Mouse (Mus musculus): ENCODE data around the gene Slf2. TPM values are rescaled to one million over a fixed set of nuclear protein-coding genes. Genes with fewer than 3 reads are reported as not detected.

Slf2 gene
- 5.7 and 7.7 TPM in 2 replicates for polyA plus RNA-seq (2011; ENCODE audit: insufficient read depth, insufficient read length, low replicate concordance, missing spikeins)

- peak within 1 kb of the TSS; percentile 75 for H3K27ac ChIP-seq (ENCODE audit: control insufficient read depth, insufficient read depth, low read depth, low read length, poor library complexity)
- TF ChIP-seq POLR2A (IDR thresholded peaks at IDR 0.05; ENCODE audit: borderline replicate concordance, control insufficient read depth, low read depth, low read length) (peak; percentile 54; the same call in 1 of the 2 replicates), CTCF (IDR thresholded peaks at IDR 0.05; ENCODE audit: control insufficient read depth, insufficient read depth, low read length) (no peak)
- WGBS = under 1% methylated on average over 55 of the region's 55 CpGs
Observed at GRCm38 (mm10) chr19:44930744-44931453, at the start of gene Slf2. Gene Slf2 (plus strand): TSS chr19:44931151.

GRCm38 (mm10) chr19:44882552-44883024 is 48.4 kb upstream of the Slf2 start:
- no peak overlapping the region for H3K4me3 ChIP-seq (replicated peaks; ENCODE audit: control insufficient read depth, low read depth, low read length)
- TF ChIP-seq CTCF (IDR thresholded peaks at IDR 0.05; ENCODE audit: control insufficient read depth, insufficient read depth, low read length) (no peak), POLR2A (IDR thresholded peaks at IDR 0.05; ENCODE audit: borderline replicate concordance, control insufficient read depth, low read depth, low read length) (no peak)
- no peak overlapping the region for H3K27ac ChIP-seq (ENCODE audit: control insufficient read depth, insufficient read depth, low read depth, low read length, poor library complexity)
- WGBS = 5% methylated on average over 31 of the region's 31 CpGs
- no peaks in the 10 kb centered on the region for H3K4me1 ChIP-seq (ENCODE audit: control insufficient read depth, insufficient read depth, low read length)

More at GRCm38 (mm10) chr19:44930744-44931453, at the start of gene Slf2:
- peak within 1 kb of the TSS; percentile 99 for H3K4me3 ChIP-seq (replicated peaks; ENCODE audit: control insufficient read depth, low read depth, low read length)
- H3K4me1 ChIP-seq (ENCODE audit: control insufficient read depth, insufficient read depth, low read length) = no peaks in the 10 kb centered on the region; the same call in 1 of the 2 replicates

- Histone ChIP-seq H3K4me1 (ENCODE audit: control insufficient read depth, insufficient read depth, low read length) (no peaks in the 10 kb centered on the region), H3K4me3 (replicated peaks; ENCODE audit: control insufficient read depth, low read depth, low read length) (no peak overlapping the region), H3K27ac (ENCODE audit: control insufficient read depth, insufficient read depth, low read depth, low read length, poor library complexity) (no peak overlapping the region; the same call in 1 of the 2 replicates)
- no peak for TF ChIP-seq POLR2A (IDR thresholded peaks at IDR 0.05; ENCODE audit: borderline replicate concordance, control insufficient read depth, low read depth, low read length)
- no peak for TF ChIP-seq CTCF (IDR thresholded peaks at IDR 0.05; ENCODE audit: control insufficient read depth, insufficient read depth, low read length)
- WGBS = 41% methylated on average over 3 of the region's 3 CpGs
Observed at GRCm38 (mm10) chr19:44884331-44884730, 46.6 kb upstream of the Slf2 start.

- Histone ChIP-seq H3K4me1 (ENCODE audit: control insufficient read depth, insufficient read depth, low read length) (no peaks in the 10 kb centered on the region), H3K4me3 (replicated peaks; ENCODE audit: control insufficient read depth, low read depth, low read length) (no peak overlapping the region), H3K27ac (ENCODE audit: control insufficient read depth, insufficient read depth, low read depth, low read length, poor library complexity) (no peak overlapping the region)
- 42% methylated on average over 3 of the region's 3 CpGs for WGBS
- TF ChIP-seq CTCF (IDR thresholded peaks at IDR 0.05; ENCODE audit: control insufficient read depth, insufficient read depth, low read length) (no peak), POLR2A (IDR thresholded peaks at IDR 0.05; ENCODE audit: borderline replicate concordance, control insufficient read depth, low read depth, low read length) (no peak)
Observed at GRCm38 (mm10) chr19:44886475-44886874, 44.5 kb upstream of the Slf2 start.

- Histone ChIP-seq H3K27ac (ENCODE audit: control insufficient read depth, insufficient read depth, low read depth, low read length, poor library complexity) (no peak overlapping the region), H3K4me1 (ENCODE audit: control insufficient read depth, insufficient read depth, low read length) (no peaks in the 10 kb centered on the region), H3K4me3 (replicated peaks; ENCODE audit: control insufficient read depth, low read depth, low read length) (no peak overlapping the region)
- TF ChIP-seq POLR2A (IDR thresholded peaks at IDR 0.05; ENCODE audit: borderline replicate concordance, control insufficient read depth, low read depth, low read length) = no peak
- peak; percentile 88 for TF ChIP-seq CTCF (IDR thresholded peaks at IDR 0.05; ENCODE audit: control insufficient read depth, insufficient read depth, low read length)
- 18% methylated on average over 7 of the region's 7 CpGs for WGBS
Observed at GRCm38 (mm10) chr19:44887679-44888235, 43.2 kb upstream of the Slf2 start.

GRCm38 (mm10) chr19:44889548-44889947 is 41.4 kb upstream of the Slf2 start:
- Histone ChIP-seq H3K4me3 (replicated peaks; ENCODE audit: control insufficient read depth, low read depth, low read length) (no peak overlapping the region), H3K27ac (ENCODE audit: control insufficient read depth, insufficient read depth, low read depth, low read length, poor library complexity) (no peak overlapping the region), H3K4me1 (ENCODE audit: control insufficient read depth, insufficient read depth, low read length) (no peaks in the 10 kb centered on the region)
- TF ChIP-seq POLR2A (IDR thresholded peaks at IDR 0.05; ENCODE audit: borderline replicate concordance, control insufficient read depth, low read depth, low read length) (no peak), CTCF (IDR thresholded peaks at IDR 0.05; ENCODE audit: control insufficient read depth, insufficient read depth, low read length) (no peak)
- 24% methylated on average over 6 of the region's 6 CpGs for WGBS

GRCm38 (mm10) chr19:44891446-44891845 is 39.5 kb upstream of the Slf2 start:
- Histone ChIP-seq H3K4me1 (ENCODE audit: control insufficient read depth, insufficient read depth, low read length) (no peaks in the 10 kb centered on the region), H3K27ac (ENCODE audit: control insufficient read depth, insufficient read depth, low read depth, low read length, poor library complexity) (no peak overlapping the region), H3K4me3 (replicated peaks; ENCODE audit: control insufficient read depth, low read depth, low read length) (no peak overlapping the region)
- 81% methylated on average over 15 of the region's 15 CpGs for WGBS
- no peak for TF ChIP-seq POLR2A (IDR thresholded peaks at IDR 0.05; ENCODE audit: borderline replicate concordance, control insufficient read depth, low read depth, low read length)
- no peak for TF ChIP-seq CTCF (IDR thresholded peaks at IDR 0.05; ENCODE audit: control insufficient read depth, insufficient read depth, low read length)

GRCm38 (mm10) chr19:44893231-44893871 is 37.6 kb upstream of the Slf2 start:
- H3K27ac ChIP-seq (ENCODE audit: control insufficient read depth, insufficient read depth, low read depth, low read length, poor library complexity) = no peak overlapping the region
- TF ChIP-seq POLR2A (IDR thresholded peaks at IDR 0.05; ENCODE audit: borderline replicate concordance, control insufficient read depth, low read depth, low read length) = no peak
- no peak for TF ChIP-seq CTCF (IDR thresholded peaks at IDR 0.05; ENCODE audit: control insufficient read depth, insufficient read depth, low read length)
- no peaks in the 10 kb centered on the region for H3K4me1 ChIP-seq (ENCODE audit: control insufficient read depth, insufficient read depth, low read length)
- H3K4me3 ChIP-seq (replicated peaks; ENCODE audit: control insufficient read depth, low read depth, low read length) = no peak overlapping the region
- 61% methylated on average over 19 of the region's 19 CpGs for WGBS

All from bone marrow, adult 2 months (tissue).